Comparison of ENCODE assay signal across 9 mouse cellular contexts in genomic region chr7:134709226-134709853, GRCm38 (mm10). TPM values are rescaled to one million over a fixed set of nuclear protein-coding genes. Genes with fewer than 3 reads are reported as not detected.
DNase-seq lines count a peak whose midpoint lies in the region; ATAC-seq and TF ChIP-seq lines count a peak whose summit lies in the region.
"Had no signal": no experiment of that assay in that cellular context is flagged by ENCODE, and none has a peak within 500 bp of the region (broad histone marks: within the 10 kb centered on the region; RNA-seq: fewer than 3 reads in every experiment).

No protein-coding gene starts in this region.

- no peak overlapping the region for H3K9ac ChIP-seq in embryonic facial prominence, embryonic 14.5 days (ENCODE audit: low read depth, low read length)
- H3K9ac ChIP-seq: limb, embryonic 12.5 days had no signal

- H3K27ac ChIP-seq in embryonic facial prominence, embryonic 14.5 days (replicated peaks; ENCODE audit: low read depth, low read length): no peak overlapping the region
- H3K27ac ChIP-seq in layer of hippocampus, adult 2 months: peak overlapping the region; percentile 87
- H3K27ac ChIP-seq: limb, embryonic 12.5 days had no signal

- H3K27me3 ChIP-seq in embryonic facial prominence, embryonic 14.5 days (replicated peaks; ENCODE audit: control insufficient read depth, insufficient read depth, low read length): no peaks in the 10 kb centered on the region
- H3K27me3 ChIP-seq in myocyte (ENCODE audit: control insufficient read depth, insufficient read depth, insufficient read length): no peaks in the 10 kb centered on the region
- H3K27me3 ChIP-seq: limb, embryonic 12.5 days had no signal

- H3K9me3 ChIP-seq in embryonic facial prominence, embryonic 14.5 days (ENCODE audit: control insufficient read depth, low read length): no peaks in the 10 kb centered on the region; the same call in 1 of the 2 replicates
- H3K9me3 ChIP-seq: limb, embryonic 12.5 days had no signal

- ATAC-seq in embryonic facial prominence, embryonic 14.5 days (ENCODE audit: low read depth): peak; percentile 60; the same call in 1 of the 2 replicates
- no peak for ATAC-seq in megakaryocyte, adult 5-6 weeks (ENCODE audit: poor library complexity, severe bottlenecking)

- peaks cover 17% of the 10 kb centered on the region for H3K79me2 ChIP-seq in myocyte (ENCODE audit: control insufficient read depth, insufficient read depth)

- no peaks in the 10 kb centered on the region for H3K36me3 ChIP-seq in embryonic facial prominence, embryonic 14.5 days (ENCODE audit: control insufficient read depth, insufficient read depth, low read length)
- no peaks in the 10 kb centered on the region for H3K36me3 ChIP-seq in myocyte (ENCODE audit: control insufficient read depth, insufficient read depth)

- intact Hi-C loops in gastrocnemius, postnatal 14 days (cut with DNase I; ENCODE audit: low total_unique reads): no loop called here

- H3K4me2 ChIP-seq in embryonic facial prominence, embryonic 14.5 days (ENCODE audit: low read depth, low read length): no peak overlapping the region
- no peak overlapping the region for H3K4me2 ChIP-seq in myocyte (ENCODE audit: low read depth)
- H3K4me2 ChIP-seq: limb, embryonic 12.5 days had no signal

- WGBS in embryonic facial prominence, embryonic 14.5 days: 35% methylated on average over 5 of the region's 5 CpGs

- no peak for TF ChIP-seq CTCF in layer of hippocampus, adult 2 months (conservative IDR thresholded peaks at IDR 0.05)

- H3K4me3 ChIP-seq in embryonic facial prominence, embryonic 14.5 days (ENCODE audit: low read depth, low read length): no peak overlapping the region
- no peak overlapping the region for H3K4me3 ChIP-seq in layer of hippocampus, adult 2 months
- H3K4me3 ChIP-seq in myocyte: no peak overlapping the region
- H3K4me3 ChIP-seq: limb, embryonic 12.5 days had no signal

- H3ac ChIP-seq in myocyte (ENCODE audit: control insufficient read depth, insufficient read length): no peak overlapping the region

- peak; percentile 21 for DNase-seq in gastrocnemius, postnatal 14 days
- DNase-seq in gastrocnemius, postnatal 10 days: no peak
- peak; percentile 43 for DNase-seq in embryonic facial prominence, embryonic 14.5 days (ENCODE audit: low spot score)
- DNase-seq in layer of hippocampus, adult 2 months (ENCODE audit: low spot score in 2 of 2): peak; percentile 36 to 78
- no peak for DNase-seq in urinary bladder, postnatal 10 days (ENCODE audit: low spot score)
- no peak for DNase-seq in lung, adult 18-20 months

- no peaks in the 10 kb centered on the region for H3K4me1 ChIP-seq in embryonic facial prominence, embryonic 14.5 days (ENCODE audit: control insufficient read depth, insufficient read depth, low read length)

- TF ChIP-seq POLR2A in myocyte (IDR thresholded peaks at IDR 0.05; ENCODE audit: insufficient read length, low read depth): no peak

TF ChIP-seq in myocyte, 11 proteins besides CTCF, POLR2A, EP300 and RAD21:
- TF ChIP-seq REST (IDR thresholded peaks at IDR 0.05; ENCODE audit: insufficient read depth, insufficient read length): no peak
- peak in 2 of 3 experiments; percentile 37 to 40 for TF ChIP-seq MYOD1 (IDR thresholded peaks at IDR 0.05; ENCODE audit: control insufficient read depth in 1 of 3, insufficient read length in 2 of 3, low read depth in 2 of 3)
- no peak for TF ChIP-seq CEBPB (IDR thresholded peaks at IDR 0.05; ENCODE audit: insufficient read depth, poor library complexity, severe bottlenecking)
- TF ChIP-seq SRF (IDR thresholded peaks at IDR 0.05; ENCODE audit: control insufficient read depth, insufficient read length, low read depth): no peak
- TF ChIP-seq POLR2AphosphoS2 (IDR thresholded peaks at IDR 0.05; ENCODE audit: insufficient read length, low read depth): no peak
- no peak for TF ChIP-seq TCF12 (IDR thresholded peaks at IDR 0.05; ENCODE audit: insufficient read depth, poor library complexity, severe bottlenecking)
- peak in 2 of 3 experiments; percentile 8 to 31 for TF ChIP-seq MYOG (IDR thresholded peaks at IDR 0.05; ENCODE audit: control insufficient read depth in 1 of 3, insufficient read depth in 1 of 3, insufficient read length in 2 of 3, low read depth in 2 of 3)
- TF ChIP-seq TCF3 (IDR thresholded peaks at IDR 0.05; ENCODE audit: insufficient read length, low read depth): no peak
- no peak for TF ChIP-seq MAX (IDR thresholded peaks at IDR 0.05; ENCODE audit: low read depth)

RNA-seq across cellular contexts. Expression of gene Dock1, which starts 38.9 kb away (rescaled TPM):
- 10 to 100 TPM; 14.6 to 15.4 TPM for total RNA-seq in gastrocnemius, postnatal 14 days (2021)
- 10 to 100 TPM; 21.6 to 30.6 TPM for total RNA-seq in gastrocnemius, postnatal 10 days (2021)
- polyA plus RNA-seq in embryonic facial prominence, embryonic 14.5 days (2014; fragmentation: Nextera tagmentation; extraction: Ambion mirVana): 35.6 and 39.5 TPM in 2 replicates
- total RNA-seq in layer of hippocampus, adult 2 months (2021): 10 to 100 TPM; 23.8 to 26.5 TPM
- polyA plus RNA-seq in myocyte (2012; fragmentation: generic; extraction: Trizol): 6.2 TPM
- 21.1 and 29.0 TPM in 2 replicates for total RNA-seq in megakaryocyte, adult 5-6 weeks (2015)
- total RNA-seq in megakaryocyte, adult 5-6 weeks (2017): 19.6 and 23.5 TPM in 2 replicates

Comparison
In these comparisons a context has a peak if more than half of its experiments do, and no peak if none do; other contexts are left out.
1. DNase-seq: peak in gastrocnemius, postnatal 14 days (single experiment), embryonic facial prominence, embryonic 14.5 days (single experiment) and layer of hippocampus, adult 2 months (2 of 2); none in gastrocnemius, postnatal 10 days (single experiment), urinary bladder, postnatal 10 days (single experiment) and lung, adult 18-20 months (0 of 2).